Mouse (Mus musculus): ENCODE measurements around the gene Bglap2. TPM values are rescaled to one million over a fixed set of nuclear protein-coding genes. Genes with fewer than 3 reads are reported as not detected.
"Not testable (repeated sequence)": the region's sequence is repeated elsewhere in the genome, so short reads cannot be mapped to it uniquely, and the experiment has no call there.

The Bglap2 gene
- polyA plus RNA-seq, 1 experiment from 2014 or later = not detected

DNA sequence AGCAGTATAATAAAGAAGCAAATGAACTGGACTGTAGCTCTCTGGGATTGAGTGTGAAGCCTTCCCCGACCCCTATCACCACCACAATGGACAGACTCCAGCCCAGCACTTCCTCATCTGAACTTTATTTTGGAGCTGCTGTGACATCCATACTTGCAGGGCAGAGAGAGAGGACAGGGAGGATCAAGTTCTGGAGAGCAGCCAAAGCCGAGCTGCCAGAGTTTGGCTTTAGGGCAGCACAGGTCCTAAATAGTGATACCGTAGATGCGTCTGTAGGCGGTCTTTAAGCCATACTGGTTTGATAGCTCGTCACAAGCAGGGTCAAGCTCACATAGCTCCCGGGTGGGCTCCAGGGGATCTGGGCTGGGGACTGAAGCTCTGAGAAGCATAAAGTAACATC lies 10.0 kb downstream of the Bglap2 start:
- H3K27ac ChIP-seq; H3K79me2 ChIP-seq (ENCODE audit: inconsistent target); H3K36me3 ChIP-seq (ENCODE audit: inconsistent target); H3K4me3 ChIP-seq (ENCODE audit: inconsistent target): not testable (repeated sequence)
- 96% methylated on average over 6 of the region's 7 CpGs for WGBS (ENCODE audit: missing documents)

DNA sequence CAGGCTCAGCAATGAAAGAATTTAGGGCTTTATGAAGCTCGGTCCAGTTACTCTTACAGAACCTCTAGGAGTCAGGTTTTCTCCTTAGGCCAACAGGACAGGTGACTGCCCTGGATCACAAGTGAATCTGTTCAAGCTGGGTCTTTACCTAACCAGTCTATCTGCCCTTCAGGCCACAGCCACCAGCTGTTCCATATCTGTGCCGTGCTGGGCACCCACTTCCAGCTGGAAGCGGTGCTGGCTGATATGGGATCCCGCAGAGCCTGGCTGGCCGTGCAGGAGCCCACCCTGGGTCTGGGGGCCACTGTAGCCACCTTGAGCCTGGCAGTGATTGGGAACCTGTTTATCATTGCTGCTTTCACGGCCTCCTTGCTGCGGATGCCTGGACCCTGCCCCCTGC lies 11.0 kb downstream of the Bglap2 start:
- not testable (repeated sequence) for H3K36me3 ChIP-seq (ENCODE audit: inconsistent target); H3K79me2 ChIP-seq (ENCODE audit: inconsistent target); H3K27ac ChIP-seq; H3K4me3 ChIP-seq (ENCODE audit: inconsistent target)
- WGBS (ENCODE audit: missing documents) = 86% methylated on average over 1 of the region's 7 CpGs

DNA sequence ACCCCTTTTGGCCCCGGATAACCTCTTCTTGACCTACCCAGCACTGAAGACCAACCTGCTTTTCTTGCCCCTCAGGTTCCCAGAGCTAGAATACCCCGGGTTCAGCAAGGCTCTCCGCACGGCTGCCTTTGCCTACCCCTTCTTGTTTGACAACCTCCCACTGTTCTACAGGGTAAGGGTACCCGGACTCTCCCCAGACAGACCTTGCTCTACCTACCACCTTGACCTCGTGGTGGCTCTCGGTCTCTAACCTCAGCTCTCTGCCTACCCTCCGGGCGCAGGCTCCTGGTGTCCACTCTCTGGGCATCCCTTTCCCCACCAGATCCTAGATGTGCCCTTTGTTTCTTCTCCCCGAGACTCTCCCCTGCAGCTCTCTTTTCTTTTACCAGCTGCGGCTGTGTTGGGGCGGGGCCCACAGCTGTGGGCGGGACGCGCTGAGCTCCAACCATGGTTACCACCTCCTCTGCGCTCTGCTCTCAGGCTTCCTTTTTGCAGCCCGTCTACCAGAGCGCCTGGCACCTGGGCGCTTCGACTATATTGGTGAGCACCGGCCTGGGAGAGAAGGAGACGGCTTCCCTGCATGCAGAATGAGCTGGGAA lies 11.6 kb downstream of the Bglap2 start:
- H3K79me2 ChIP-seq (ENCODE audit: inconsistent target); H3K4me3 ChIP-seq (ENCODE audit: inconsistent target); H3K36me3 ChIP-seq (ENCODE audit: inconsistent target); H3K27ac ChIP-seq: not testable (repeated sequence)
- WGBS (ENCODE audit: missing documents) = 12% methylated on average over 9 of the region's 22 CpGs

DNA sequence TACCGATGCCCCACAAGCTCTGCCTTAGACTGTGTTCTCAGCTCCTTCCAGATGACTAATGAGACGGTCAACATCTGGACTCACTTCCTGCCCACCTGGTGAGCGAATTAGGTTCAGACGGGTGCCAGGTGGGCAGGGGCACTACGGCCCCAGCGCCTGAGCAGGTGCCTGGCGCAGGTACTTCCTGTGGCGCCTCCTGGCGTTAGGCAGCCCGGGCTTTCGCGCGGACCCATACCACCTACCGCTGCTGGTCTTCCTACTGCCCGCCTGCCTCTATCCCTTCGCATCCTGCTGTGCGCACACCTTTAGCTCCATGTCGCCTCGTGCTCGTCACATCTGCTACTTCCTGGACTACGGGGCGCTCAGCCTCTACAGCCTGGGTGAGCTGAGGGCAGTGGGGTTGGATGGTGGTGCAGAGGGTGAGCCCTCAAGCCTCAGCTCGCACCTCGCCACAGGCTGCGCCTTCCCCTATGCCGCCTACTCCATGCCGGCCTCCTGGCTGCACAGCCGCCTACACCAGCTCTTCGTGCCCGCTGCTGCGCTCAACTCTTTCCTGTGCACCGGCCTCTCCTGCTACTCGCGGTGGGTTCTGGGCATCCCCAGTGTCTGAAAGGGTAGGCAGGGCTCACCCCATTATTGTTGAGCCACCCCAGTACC lies 12.7 kb downstream of the Bglap2 start:
- Histone ChIP-seq H3K4me3 (ENCODE audit: inconsistent target) (no peak overlapping the region), H3K27ac (no peak overlapping the region), H3K79me2 (ENCODE audit: inconsistent target) (no peaks in the 10 kb centered on the region), H3K36me3 (ENCODE audit: inconsistent target) (peaks cover 12% of the 10 kb centered on the region; the same call in 1 of the 2 replicates)
- WGBS (ENCODE audit: missing documents) = 53% methylated on average over 34 of the region's 34 CpGs

DNA sequence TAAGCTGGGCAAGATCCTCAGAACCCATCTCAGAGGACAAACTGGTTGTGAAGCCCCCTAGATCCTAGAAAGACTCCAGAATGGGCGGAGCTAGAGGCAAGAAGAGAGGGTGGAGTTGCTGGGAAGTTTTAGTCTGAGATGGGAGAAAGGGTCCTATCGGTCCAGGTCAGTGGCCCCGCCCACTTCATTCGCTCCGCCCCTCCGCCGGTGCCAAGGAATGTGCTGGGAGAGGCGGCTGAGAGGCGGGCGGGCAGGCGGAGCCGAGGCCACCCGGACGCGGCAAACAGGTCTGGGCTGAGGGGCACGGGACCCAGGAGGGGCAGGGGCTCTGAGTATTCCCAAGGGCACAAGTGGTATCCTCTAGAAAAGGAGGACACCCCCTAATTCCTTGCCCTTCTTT lies 14.2 kb downstream of the Bglap2 start, which contains the start of gene Paqr6:
Gene Paqr6, plus strand, starts transcription at position 248 of the 400 bp plus-strand sequence.
- Histone ChIP-seq H3K36me3 (ENCODE audit: inconsistent target) (peaks cover 27% of the 10 kb centered on the region), H3K79me2 (ENCODE audit: inconsistent target) (no peaks in the 10 kb centered on the region), H3K4me3 (ENCODE audit: inconsistent target) (no peak within 1 kb of the TSS), H3K27ac (no peak within 1 kb of the TSS)
- WGBS (ENCODE audit: missing documents) = 68% methylated on average over 16 of the region's 16 CpGs

DNA sequence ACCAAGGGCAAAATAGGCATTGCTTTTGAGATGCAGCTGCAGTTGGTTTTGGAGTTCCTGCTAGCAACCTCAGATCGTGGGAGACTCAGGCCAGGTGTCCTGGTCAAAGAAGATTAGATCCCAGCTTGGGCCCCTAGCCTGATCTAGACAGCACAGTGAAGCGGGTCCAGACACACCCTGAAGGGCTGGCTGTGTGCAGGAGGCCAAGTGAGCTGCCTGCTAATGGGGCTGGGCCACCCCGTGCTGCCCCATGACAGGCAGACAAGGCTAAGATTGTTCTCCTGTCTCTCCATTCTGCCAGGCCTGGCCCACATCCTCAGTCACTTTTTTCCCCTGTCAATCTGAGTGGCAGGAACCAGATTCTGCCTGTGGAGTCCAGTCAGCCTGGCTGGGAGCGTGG lies 14.8 kb downstream of the Bglap2 start:
- no peak overlapping the region for H3K27ac ChIP-seq
- H3K4me3 ChIP-seq (ENCODE audit: inconsistent target) = no peak overlapping the region
- WGBS (ENCODE audit: missing documents) = 82% methylated on average over 4 of the region's 4 CpGs
- H3K36me3 ChIP-seq (ENCODE audit: inconsistent target) = peaks cover 33% of the 10 kb centered on the region
- no peaks in the 10 kb centered on the region for H3K79me2 ChIP-seq (ENCODE audit: inconsistent target)

DNA sequence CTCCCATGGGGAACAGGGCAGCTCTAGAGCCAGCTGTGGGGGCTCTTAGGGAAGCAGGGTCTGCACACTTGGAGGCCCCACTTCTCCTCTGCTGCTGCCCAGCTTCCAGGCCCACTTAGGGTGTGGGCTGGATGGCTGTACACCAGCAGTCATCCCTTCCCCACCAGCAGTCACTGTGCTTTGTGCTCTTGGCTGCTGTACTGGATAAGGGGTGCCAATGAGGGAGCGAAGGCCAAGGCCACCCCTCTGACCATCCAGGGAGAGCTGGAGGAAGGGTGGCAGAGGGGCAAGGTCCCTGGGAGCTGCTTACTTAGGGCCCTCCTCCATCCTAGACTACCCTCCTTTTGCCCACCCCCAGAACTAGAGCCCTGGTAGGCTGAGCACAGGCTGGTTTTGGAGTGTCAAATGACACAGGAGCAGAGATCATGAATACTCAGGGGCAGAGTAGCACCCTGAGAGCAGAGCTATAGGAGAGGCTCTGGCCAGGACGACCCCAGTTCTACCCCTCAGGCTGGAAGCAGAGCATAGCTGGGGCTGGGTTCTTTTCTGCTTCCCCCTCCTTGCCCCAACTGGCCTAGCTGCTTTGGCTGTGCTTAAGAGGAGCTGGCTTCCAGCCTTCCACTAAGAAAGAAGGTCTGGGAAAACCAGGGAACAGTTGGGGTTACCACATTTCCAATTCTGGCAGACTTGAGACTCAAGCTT lies 16.7 kb downstream of the Bglap2 start:
- Histone ChIP-seq H3K79me2 (ENCODE audit: inconsistent target) (no peaks in the 10 kb centered on the region), H3K4me3 (ENCODE audit: inconsistent target) (no peak overlapping the region), H3K36me3 (ENCODE audit: inconsistent target) (peaks cover 52% of the 10 kb centered on the region), H3K27ac (no peak overlapping the region)
- WGBS (ENCODE audit: missing documents) = 91% methylated on average over 2 of the region's 2 CpGs

DNA sequence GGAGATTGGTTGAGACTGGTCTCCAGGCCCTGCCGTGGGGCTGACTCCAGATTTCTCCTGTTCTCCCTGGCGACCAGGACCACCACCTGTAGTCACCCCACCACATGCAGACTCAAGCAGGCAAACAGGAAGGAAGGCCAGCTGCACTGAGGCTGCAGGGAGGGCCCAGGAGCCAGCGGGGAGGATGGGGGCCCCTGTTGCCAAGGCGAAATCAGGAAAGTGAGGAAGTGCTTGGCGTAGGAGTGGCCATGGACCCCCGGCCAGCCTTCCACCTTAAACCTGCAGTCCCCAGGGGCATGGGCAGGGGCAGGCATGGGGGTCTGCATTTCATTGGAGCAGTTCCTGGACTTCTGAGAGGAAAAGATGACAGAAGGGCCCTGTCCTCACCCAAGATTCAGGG lies 17.4 kb downstream of the Bglap2 start:
- H3K79me2 ChIP-seq (ENCODE audit: inconsistent target) = no peaks in the 10 kb centered on the region
- H3K27ac ChIP-seq = no peak overlapping the region
- H3K36me3 ChIP-seq (ENCODE audit: inconsistent target) = peaks cover 58% of the 10 kb centered on the region
- no peak overlapping the region for H3K4me3 ChIP-seq (ENCODE audit: inconsistent target)
- 36% methylated on average over 6 of the region's 6 CpGs for WGBS (ENCODE audit: missing documents)

DNA sequence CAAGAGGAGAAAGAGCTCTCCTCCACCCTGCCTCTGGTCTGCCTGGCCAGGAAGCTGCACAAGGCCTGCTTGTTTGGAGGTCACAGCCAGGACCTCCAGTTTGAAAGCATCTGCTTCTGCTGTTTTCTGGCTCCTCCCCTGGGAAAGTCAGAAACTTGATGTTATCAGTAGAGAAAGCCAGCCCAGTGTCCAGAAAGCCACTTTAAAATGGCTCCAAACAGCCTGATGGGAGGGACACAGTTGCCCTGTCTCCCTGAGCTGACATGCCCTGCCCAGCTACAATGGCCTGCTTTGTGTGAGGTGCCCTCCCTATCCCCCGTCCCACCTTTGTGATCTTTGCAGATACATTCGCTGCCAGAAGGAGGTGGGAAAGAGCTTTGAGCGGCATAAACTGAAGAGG lies 18.5 kb downstream of the Bglap2 start:
- no peak overlapping the region for H3K4me3 ChIP-seq (ENCODE audit: inconsistent target)
- 94% methylated on average over 3 of the region's 3 CpGs for WGBS (ENCODE audit: missing documents)
- no peaks in the 10 kb centered on the region for H3K79me2 ChIP-seq (ENCODE audit: inconsistent target)
- no peak overlapping the region for H3K27ac ChIP-seq
- H3K36me3 ChIP-seq (ENCODE audit: inconsistent target) = peaks cover 69% of the 10 kb centered on the region

DNA sequence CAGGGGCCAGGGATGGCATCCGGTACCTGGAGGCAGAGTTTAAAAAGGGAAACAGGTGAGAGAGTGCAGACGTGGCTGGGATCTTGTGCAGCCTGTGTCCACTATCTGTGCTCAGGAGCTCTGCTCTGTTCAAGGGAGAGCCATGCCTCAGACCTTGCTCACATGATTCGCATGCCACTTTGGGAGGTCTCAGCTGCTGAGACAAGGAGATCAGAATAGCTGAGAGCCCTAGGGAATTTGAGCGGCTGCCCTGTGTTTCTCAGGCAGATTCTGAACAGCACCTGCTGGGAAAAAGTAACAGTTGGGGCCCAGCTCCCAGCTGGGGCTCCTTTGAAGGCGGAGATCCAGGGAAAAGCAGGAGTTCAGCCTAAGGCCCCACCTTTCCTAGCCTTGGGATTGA lies 18.9 kb downstream of the Bglap2 start:
- no peak overlapping the region for H3K4me3 ChIP-seq (ENCODE audit: inconsistent target)
- peaks cover 73% of the 10 kb centered on the region for H3K36me3 ChIP-seq (ENCODE audit: inconsistent target)
- WGBS (ENCODE audit: missing documents) = 92% methylated on average over 5 of the region's 5 CpGs
- no peaks in the 10 kb centered on the region for H3K79me2 ChIP-seq (ENCODE audit: inconsistent target)
- no peak overlapping the region for H3K27ac ChIP-seq

DNA sequence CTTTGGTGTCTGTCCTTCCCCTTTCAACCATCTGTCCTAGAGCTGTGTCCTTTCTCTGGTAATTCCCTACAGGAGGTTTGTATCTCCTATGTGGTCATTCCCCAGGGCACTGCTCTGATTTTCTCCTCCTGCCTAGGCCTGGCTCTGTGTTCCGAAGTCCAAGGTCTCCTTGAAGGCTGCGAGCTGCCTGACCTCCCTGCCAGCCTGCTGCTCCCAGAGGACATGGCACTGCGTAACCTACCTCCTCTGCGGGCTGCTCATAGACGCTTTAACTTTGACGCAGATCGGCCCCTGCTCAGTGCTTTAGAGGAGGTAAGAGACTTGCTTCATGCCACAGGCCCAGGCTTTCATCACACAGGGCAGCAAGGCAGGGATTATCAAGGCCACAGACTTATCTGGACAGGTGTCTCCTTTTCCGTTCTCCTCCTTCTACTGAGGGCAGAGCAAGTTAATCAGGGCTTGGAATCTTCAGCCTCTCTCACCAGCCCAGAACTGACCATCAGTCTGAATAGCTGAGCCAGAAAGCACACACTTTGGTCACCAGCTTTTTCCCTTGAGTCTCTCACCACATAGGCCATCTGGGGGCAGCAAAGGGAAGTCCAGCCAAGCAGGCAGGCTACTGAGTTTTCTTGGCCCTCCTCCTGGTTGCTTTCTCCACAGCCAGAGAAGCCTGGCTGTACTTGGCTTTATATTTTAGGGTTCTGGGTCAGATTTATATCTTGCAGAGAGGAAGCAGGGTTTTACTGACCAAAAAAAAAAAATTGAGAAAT lies 23.9 kb downstream of the Bglap2 start:
- Histone ChIP-seq H3K36me3 (ENCODE audit: inconsistent target) (peaks cover 99% of the 10 kb centered on the region), H3K27ac (no peak overlapping the region), H3K4me3 (ENCODE audit: inconsistent target) (no peak overlapping the region), H3K79me2 (ENCODE audit: inconsistent target) (no peaks in the 10 kb centered on the region)
- WGBS (ENCODE audit: missing documents) = 97% methylated on average over 8 of the region's 8 CpGs

DNA sequence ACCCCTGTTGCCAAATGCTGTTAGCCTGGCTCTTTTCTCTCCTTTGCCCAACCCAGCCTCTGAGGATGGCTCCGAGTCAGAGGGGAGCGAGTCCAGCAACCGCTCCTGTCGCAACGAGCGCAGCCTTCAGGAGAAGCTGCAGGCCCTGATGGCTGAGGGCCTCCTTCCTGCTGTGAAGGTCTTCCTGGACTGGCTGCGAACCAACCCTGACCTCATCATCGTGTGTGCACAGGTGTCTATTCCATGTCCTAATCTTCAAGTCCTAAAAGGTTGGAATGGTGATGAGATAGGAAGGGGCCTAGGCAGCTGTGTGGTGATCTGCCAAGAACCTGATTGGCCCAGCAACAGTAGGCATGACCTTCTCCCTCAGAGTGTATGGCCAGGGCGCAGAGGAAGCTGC lies 25.6 kb downstream of the Bglap2 start:
- Histone ChIP-seq H3K36me3 (ENCODE audit: inconsistent target) (peaks cover 97% of the 10 kb centered on the region), H3K27ac (no peak overlapping the region), H3K79me2 (ENCODE audit: inconsistent target) (no peaks in the 10 kb centered on the region), H3K4me3 (ENCODE audit: inconsistent target) (no peak overlapping the region)
- WGBS (ENCODE audit: missing documents) = 94% methylated on average over 6 of the region's 9 CpGs

DNA sequence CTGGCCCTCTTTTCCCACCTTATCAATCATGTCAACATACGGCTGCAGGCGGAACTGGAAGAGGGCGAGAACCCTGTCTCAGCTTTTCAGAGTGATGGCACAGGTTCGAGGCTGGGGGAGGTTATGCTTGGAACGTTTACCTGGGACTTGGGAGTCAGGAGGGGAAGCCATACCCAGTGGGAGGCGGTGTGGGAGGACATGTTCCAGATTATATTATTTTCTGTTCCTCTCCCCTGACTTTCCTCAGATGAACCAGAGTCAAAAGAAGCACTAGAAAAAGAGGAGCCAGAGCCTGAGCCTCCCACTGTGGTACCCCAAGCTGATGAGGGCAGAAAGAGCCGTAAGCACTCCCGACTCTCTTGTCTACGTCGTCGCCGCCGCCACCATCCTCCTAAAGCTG lies 27.8 kb downstream of the Bglap2 start:
- H3K36me3 ChIP-seq (ENCODE audit: inconsistent target) = peaks cover 98% of the 10 kb centered on the region
- 95% methylated on average over 13 of the region's 13 CpGs for WGBS (ENCODE audit: missing documents)
- no peak overlapping the region for H3K4me3 ChIP-seq (ENCODE audit: inconsistent target)
- no peak overlapping the region for H3K27ac ChIP-seq
- no peaks in the 10 kb centered on the region for H3K79me2 ChIP-seq (ENCODE audit: inconsistent target)

DNA sequence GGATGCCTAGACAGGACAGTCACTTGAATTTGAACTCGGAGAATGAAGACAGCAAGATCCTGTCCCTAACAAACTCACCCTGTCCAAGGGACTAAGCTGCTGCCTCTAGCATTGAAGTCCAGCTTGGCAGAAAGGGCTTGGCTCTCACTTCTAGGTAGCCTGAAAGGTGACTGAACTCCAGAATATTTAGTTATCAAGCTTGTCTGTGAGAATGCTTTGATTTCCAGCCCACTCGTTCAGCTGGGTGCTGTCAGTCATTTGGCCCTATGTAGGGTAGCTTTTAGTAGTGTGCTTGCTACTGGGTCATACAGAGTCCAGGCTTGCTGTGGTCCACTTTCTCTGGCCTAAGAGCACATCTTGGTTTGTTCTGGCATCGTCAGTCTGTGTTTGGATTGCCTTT lies 39.5 kb downstream of the Bglap2 start:
- 100% methylated on average over 3 of the region's 3 CpGs for WGBS (ENCODE audit: missing documents)
- Histone ChIP-seq H3K27ac (no peak overlapping the region), H3K4me3 (ENCODE audit: inconsistent target) (no peak overlapping the region), H3K79me2 (ENCODE audit: inconsistent target) (peaks cover 51% of the 10 kb centered on the region), H3K36me3 (ENCODE audit: inconsistent target) (peaks cover 24% of the 10 kb centered on the region)

DNA sequence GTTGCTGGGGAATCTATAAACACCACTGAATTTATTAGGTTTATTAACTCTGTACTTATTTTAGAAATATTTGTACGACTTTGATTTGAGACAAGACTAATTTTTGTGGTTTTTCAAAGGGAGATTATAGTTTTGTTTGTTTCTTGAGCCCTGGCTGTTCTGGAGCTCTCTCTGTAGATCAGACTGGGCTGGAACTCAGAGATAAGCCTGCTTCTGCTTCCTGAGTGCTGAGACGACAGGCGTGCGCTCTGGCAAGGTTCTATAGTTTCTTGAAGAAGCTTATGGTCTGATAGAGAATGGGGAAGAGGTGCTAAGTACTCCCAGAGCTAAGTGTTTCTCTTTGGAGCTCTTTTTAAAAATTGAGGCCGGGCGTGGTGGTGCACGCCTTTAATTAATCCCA lies 40.2 kb downstream of the Bglap2 start:
- peaks cover 17% of the 10 kb centered on the region for H3K36me3 ChIP-seq (ENCODE audit: inconsistent target)
- WGBS (ENCODE audit: missing documents) = 50% methylated on average over 6 of the region's 7 CpGs
- peak overlapping the region; percentile 78; the same call in 1 of the 2 replicates for H3K27ac ChIP-seq
- peaks cover 51% of the 10 kb centered on the region for H3K79me2 ChIP-seq (ENCODE audit: inconsistent target)
- no peak overlapping the region for H3K4me3 ChIP-seq (ENCODE audit: inconsistent target)
